In the genomic region with DNA sequence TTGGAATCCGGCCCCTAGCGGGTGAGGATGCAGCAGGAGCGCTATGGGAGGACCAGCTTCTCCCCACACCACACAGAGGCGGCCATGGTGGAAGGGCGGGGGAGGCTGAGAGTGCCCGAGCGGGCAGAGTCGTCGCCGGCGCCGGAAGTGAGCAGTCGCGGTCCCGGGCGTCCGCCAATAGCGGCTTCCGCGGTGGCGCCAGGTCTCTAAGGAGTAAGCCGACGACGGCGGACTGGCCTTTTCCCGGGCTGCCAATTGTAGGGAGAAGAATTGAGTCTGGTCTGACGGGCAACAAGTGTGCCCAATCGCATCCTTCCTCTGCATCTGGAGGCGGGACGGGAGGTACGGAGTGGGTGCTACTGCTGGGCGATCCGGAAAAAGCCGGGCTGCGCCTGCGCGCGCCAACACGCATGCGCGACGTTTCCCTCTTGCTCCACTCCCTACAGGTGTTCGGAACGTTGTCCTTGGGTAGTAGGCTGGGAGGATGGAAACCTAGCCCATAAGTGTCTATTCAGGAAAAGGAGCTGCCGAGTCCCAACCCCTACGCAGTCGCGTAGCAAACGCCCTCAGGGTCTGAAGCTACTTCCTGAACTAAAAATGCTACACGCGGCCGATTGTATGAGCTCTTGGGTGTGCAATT, we compare ENCODE assay signal across 7 mouse cellular contexts. TPM values are rescaled to one million over a fixed set of nuclear protein-coding genes. Genes with fewer than 3 reads are reported as not detected.
DNase-seq lines count a peak whose midpoint lies in the region; ATAC-seq and TF ChIP-seq lines count a peak whose summit lies in the region.

A gene (minus strand): TSS at position 242 of the 640 bp plus-strand sequence.

- peak within 1 kb of the TSS; percentile 97 for H3K27ac ChIP-seq in embryonic facial prominence, embryonic 10.5 days (replicated peaks)
- H3K27ac ChIP-seq in intestine, postnatal 0 days (ENCODE audit: low read depth, low read length) = peak within 1 kb of the TSS; percentile 97
- H3K27ac ChIP-seq in midbrain, embryonic 12.5 days (replicated peaks) = peak within 1 kb of the TSS; percentile 95
- H3K27ac ChIP-seq in small intestine, adult 2 months (ENCODE audit: insufficient read depth, low read depth, low read length) = peak within 1 kb of the TSS; percentile 91

- H3K4me1 ChIP-seq in embryonic facial prominence, embryonic 10.5 days = peaks cover 34% of the 10 kb centered on the region
- peaks cover 5% of the 10 kb centered on the region; the same call in 1 of the 2 replicates for H3K4me1 ChIP-seq in intestine, postnatal 0 days (replicated peaks; ENCODE audit: control insufficient read depth, insufficient read depth, low read length)
- H3K4me1 ChIP-seq in midbrain, embryonic 12.5 days = peaks cover 36% of the 10 kb centered on the region
- H3K4me1 ChIP-seq in small intestine, adult 2 months (ENCODE audit: control insufficient read depth, insufficient read depth, insufficient read length, low read length) = peaks cover 14% of the 10 kb centered on the region; the same call in 1 of the 2 replicates

- peak within 1 kb of the TSS; percentile 96 for H3K4me2 ChIP-seq in intestine, postnatal 0 days (replicated peaks; ENCODE audit: low read depth)
- H3K4me2 ChIP-seq in midbrain, embryonic 12.5 days (replicated peaks) = peak within 1 kb of the TSS; percentile 99

- 1% methylated on average over 52 of the region's 52 CpGs for WGBS in embryonic facial prominence, embryonic 10.5 days
- under 1% methylated on average over 52 of the region's 52 CpGs for WGBS in intestine, postnatal 0 days
- under 1% methylated on average over 52 of the region's 52 CpGs for WGBS in midbrain, embryonic 12.5 days
- 1% methylated on average over 52 of the region's 52 CpGs for WGBS in small intestine, adult 2 months

- peak within 1 kb of the TSS; percentile 90 for H3K4me3 ChIP-seq in embryonic facial prominence, embryonic 10.5 days
- H3K4me3 ChIP-seq in intestine, postnatal 0 days (ENCODE audit: low read depth, low read length) = peak within 1 kb of the TSS; percentile 69
- H3K4me3 ChIP-seq in midbrain, embryonic 12.5 days = peak within 1 kb of the TSS; percentile 79
- H3K4me3 ChIP-seq in small intestine, adult 2 months (ENCODE audit: low read depth, low read length) = peak within 1 kb of the TSS; percentile 67

- intact Hi-C loops in left cerebral cortex, postnatal 4 days (cut with DNase I) = loop anchor here (5.0 kb wide), 1 partner anchor 44 kb away; a partner anchor contains a TSS

- peak within 1 kb of the TSS; percentile 86 for H3K9ac ChIP-seq in intestine, postnatal 0 days (ENCODE audit: low read depth, low read length)
- peak within 1 kb of the TSS; percentile 94 for H3K9ac ChIP-seq in midbrain, embryonic 12.5 days (replicated peaks)

- 0 out of 2 replicates have a peak, but pooled peaks have one; percentile 19 for TF ChIP-seq CTCF in intestine, postnatal 0 days (IDR thresholded peaks at IDR 0.05; ENCODE audit: low read depth)
- no peak for TF ChIP-seq CTCF in small intestine, adult 2 months (IDR thresholded peaks at IDR 0.05; ENCODE audit: extremely low read depth, insufficient read length, insufficient replicate concordance, low read depth, low read length)

- DNase-seq in adrenal gland, postnatal 10 days = peak; percentile 100
- DNase-seq in embryonic facial prominence, embryonic 10.5 days (ENCODE audit: low spot score) = peak; percentile 98
- peak; percentile 94 for DNase-seq in gonadal fat pad, adult 2 months (ENCODE audit: low read depth)
- DNase-seq in left cerebral cortex, postnatal 4 days = peak; percentile 99

- peaks cover 16% of the 10 kb centered on the region; the same call in 1 of the 2 replicates for H3K36me3 ChIP-seq in embryonic facial prominence, embryonic 10.5 days (replicated peaks)
- H3K36me3 ChIP-seq in intestine, postnatal 0 days (ENCODE audit: control insufficient read depth, insufficient read depth) = no peaks in the 10 kb centered on the region
- peaks cover 12% of the 10 kb centered on the region for H3K36me3 ChIP-seq in midbrain, embryonic 12.5 days
- no peaks in the 10 kb centered on the region for H3K36me3 ChIP-seq in small intestine, adult 2 months (ENCODE audit: control insufficient read depth, insufficient read depth, low read length)

- no peaks in the 10 kb centered on the region for H3K9me3 ChIP-seq in embryonic facial prominence, embryonic 10.5 days
- H3K9me3 ChIP-seq in intestine, postnatal 0 days (ENCODE audit: control insufficient read depth) = no peaks in the 10 kb centered on the region
- H3K9me3 ChIP-seq in midbrain, embryonic 12.5 days = no peaks in the 10 kb centered on the region

- no peaks in the 10 kb centered on the region for H3K27me3 ChIP-seq in embryonic facial prominence, embryonic 10.5 days (replicated peaks; ENCODE audit: low read depth, poor library complexity, severe bottlenecking)
- no peaks in the 10 kb centered on the region for H3K27me3 ChIP-seq in intestine, postnatal 0 days (replicated peaks; ENCODE audit: control insufficient read depth, insufficient read depth, low read length)
- no peaks in the 10 kb centered on the region for H3K27me3 ChIP-seq in midbrain, embryonic 12.5 days
- no peaks in the 10 kb centered on the region for H3K27me3 ChIP-seq in small intestine, adult 2 months (ENCODE audit: control insufficient read depth, insufficient read depth, low read length)

- ATAC-seq in intestine, postnatal 0 days = peak; percentile 100
- ATAC-seq in midbrain, embryonic 12.5 days (ENCODE audit: low FRiP score, low read depth) = peak; percentile 99

- TF ChIP-seq POLR2A in small intestine, adult 2 months (IDR thresholded peaks at IDR 0.05; ENCODE audit: low read depth, low read length) = peak; percentile 81

RNA-seq across cellular contexts. Expression of the gene that starts here (rescaled TPM):
- 10 to 100 TPM; 46.8 to 51.6 TPM for total RNA-seq in adrenal gland, postnatal 10 days (2021)
- 42.8 and 46.3 TPM in 2 replicates for polyA plus RNA-seq in embryonic facial prominence, embryonic 10.5 days (2016; fragmentation: Nextera tagmentation; extraction: Ambion mirVana)
- 30.2 and 36.5 TPM in 2 replicates for polyA plus RNA-seq in gonadal fat pad, adult 2 months (2012; rRNA removed)
- polyA plus RNA-seq in intestine, postnatal 0 days (2015; fragmentation: Nextera tagmentation; extraction: Ambion mirVana) = 8.8 and 9.7 TPM in 2 replicates
- 10 to 100 TPM; 71.0 to 73.8 TPM for total RNA-seq in left cerebral cortex, postnatal 4 days (2021)
- 42.4 and 44.3 TPM in 2 replicates for polyA plus RNA-seq in midbrain, embryonic 12.5 days (2016; fragmentation: Nextera tagmentation; extraction: Ambion mirVana)
- 13.6 and 22.4 TPM in 2 replicates for polyA plus RNA-seq in small intestine, adult 2 months (2012; rRNA removed)

Comparison
In these comparisons a context has a peak if more than half of its experiments do, and no peak if none do; other contexts are left out.
1. Peak in every context shown above with its lines: DNase-seq, ATAC-seq, H3K4me3 ChIP-seq and H3K27ac ChIP-seq.